Mouse (Mus musculus) liver, embryonic 15.5 days (tissue): ENCODE data around the gene Pam16. TPM values are rescaled to one million over a fixed set of nuclear protein-coding genes. Genes with fewer than 3 reads are reported as not detected.

Experiments
- ATAC-seq: fragments of 200-750 bp; cut with Nextera tagmentation; 2 replicates; pipeline ENCODE4 v1.8.0; 2017; ENCODE audit warnings: moderate number of reproducible peaks, mild to moderate bottlenecking, moderate library complexity; ENCODE audit not compliant: insufficient read depth
- H3K27ac ChIP-seq: fragments of 300-500 bp; sonication (generic); replicated peaks from 2 replicates; pipeline ENCODE4 v1.5.1; 2015; ENCODE audit warnings: mild to moderate bottlenecking, inconsistent platforms
- H3K27me3 ChIP-seq: fragments of 300-500 bp; sonication (generic); 2 replicates; pipeline ENCODE4 v1.6.1; 2015; ENCODE audit warnings: mild to moderate bottlenecking, inconsistent platforms
- H3K36me3 ChIP-seq: fragments of 300-500 bp; sonication (generic); replicated peaks from 2 replicates; pipeline ENCODE4 v1.6.1; 2015; ENCODE audit warnings: moderate library complexity, mild to moderate bottlenecking, inconsistent platforms
- H3K4me1 ChIP-seq: fragments of 300-500 bp; sonication (generic); replicated peaks from 2 replicates; pipeline ENCODE4 v1.6.1; 2015; ENCODE audit warnings: inconsistent platforms
- H3K4me2 ChIP-seq: fragments of 300-500 bp; sonication (generic); 2 replicates; pipeline ENCODE4 v1.6.1; 2015; ENCODE audit warnings: moderate library complexity, mild to moderate bottlenecking, inconsistent platforms
- H3K4me3 ChIP-seq: fragments of 300-500 bp; sonication (generic); replicated peaks from 2 replicates; pipeline ENCODE4 v1.5.1; 2015; ENCODE audit warnings: mild to moderate bottlenecking, inconsistent platforms
- H3K9ac ChIP-seq: fragments of 300-500 bp; sonication (generic); 2 replicates; pipeline ENCODE4 v1.6.1; 2015; ENCODE audit warnings: moderate library complexity, mild to moderate bottlenecking, inconsistent platforms
- H3K9me3 ChIP-seq: fragments of 300-500 bp; sonication (generic); replicated peaks from 2 replicates; pipeline ENCODE4 v1.6.1; 2016; ENCODE audit warnings: inconsistent platforms
- WGBS: fragments of 180-500 bp; shearing (Covaris S2); methylation state at CpG from one replicate; pipeline ENCODE4 v1.1.7; 2015; ENCODE audit warnings: mixed read lengths; ENCODE audit not compliant: insufficient replicate concordance; 5-methylcytosine and 5-hydroxymethylcytosine counted together
- polyA plus RNA-seq: library from polyadenylated mRNA; unstranded; fragments of >200 nt; fragmentation: Nextera tagmentation; extraction: Ambion mirVana; gene quantifications from 2 replicates; pipeline ENCODE4 v1.2.1, GENCODE M21; 2015

Pam16 gene
- polyA plus RNA-seq, 1 experiment from 2014 or later = 53.2 TPM

GRCm38 (mm10) chr16:4608532-4609059, 16.2 kb downstream of the Pam16 start:
- H3K27me3 ChIP-seq = no peaks in the 10 kb centered on the region
- H3K9ac ChIP-seq = no peak overlapping the region
- no peak overlapping the region for H3K4me3 ChIP-seq
- no peak for ATAC-seq
- no peaks in the 10 kb centered on the region for H3K9me3 ChIP-seq
- H3K36me3 ChIP-seq = 0 out of 2 replicates have a peak, but pooled peaks cover 12% of the 10 kb centered on the region
- peaks cover 32% of the 10 kb centered on the region for H3K4me1 ChIP-seq
- H3K4me2 ChIP-seq = no peak overlapping the region
- H3K27ac ChIP-seq = no peak overlapping the region
- 74% methylated on average over 19 of the region's 19 CpGs for WGBS

- H3K4me3 ChIP-seq = no peak overlapping the region
- no peak overlapping the region for H3K27ac ChIP-seq
- peaks cover 38% of the 10 kb centered on the region for H3K4me1 ChIP-seq
- WGBS = 44% methylated on average over 9 of the region's 9 CpGs
- no peak overlapping the region for H3K4me2 ChIP-seq
- no peaks in the 10 kb centered on the region for H3K9me3 ChIP-seq
- no peak overlapping the region for H3K9ac ChIP-seq
- H3K27me3 ChIP-seq = no peaks in the 10 kb centered on the region
- ATAC-seq = no peak; the same call in 1 of the 2 replicates
- 0 out of 2 replicates have a peak, but pooled peaks cover 12% of the 10 kb centered on the region for H3K36me3 ChIP-seq
These were observed 16.8 kb downstream of the Pam16 start for GRCm38 (mm10) chr16:4607818-4608531.

GRCm38 (mm10) chr16:4606431-4607084, 18.2 kb downstream of the Pam16 start:
- no peaks in the 10 kb centered on the region for H3K9me3 ChIP-seq
- H3K4me1 ChIP-seq = peaks cover 51% of the 10 kb centered on the region
- 0 out of 2 replicates have a peak, but pooled peaks cover 6% of the 10 kb centered on the region for H3K36me3 ChIP-seq
- ATAC-seq = no peak
- WGBS = 16% methylated on average over 5 of the region's 5 CpGs
- no peak overlapping the region for H3K9ac ChIP-seq
- H3K27ac ChIP-seq = no peak overlapping the region
- H3K4me2 ChIP-seq = no peak overlapping the region
- no peak overlapping the region for H3K4me3 ChIP-seq
- H3K27me3 ChIP-seq = no peaks in the 10 kb centered on the region

- Histone ChIP-seq H3K36me3 (no peaks in the 10 kb centered on the region), H3K4me1 (peaks cover 59% of the 10 kb centered on the region), H3K27me3 (no peaks in the 10 kb centered on the region), H3K27ac (no peak overlapping the region; the same call in 1 of the 2 replicates), H3K4me2 (no peak overlapping the region), H3K9me3 (no peaks in the 10 kb centered on the region), H3K4me3 (no peak overlapping the region), H3K9ac (no peak overlapping the region)
- WGBS = 61% methylated on average over 13 of the region's 13 CpGs
- ATAC-seq = no peak
These were observed 19.2 kb downstream of the Pam16 start for GRCm38 (mm10) chr16:4605514-4606131.

- H3K9ac ChIP-seq = no peak overlapping the region
- no peak for ATAC-seq
- H3K27ac ChIP-seq = no peak overlapping the region
- H3K4me2 ChIP-seq = no peak overlapping the region
- 66% methylated on average over 11 of the region's 11 CpGs for WGBS
- no peak overlapping the region for H3K4me3 ChIP-seq
- peaks cover 65% of the 10 kb centered on the region for H3K4me1 ChIP-seq
- H3K27me3 ChIP-seq = no peaks in the 10 kb centered on the region
- no peaks in the 10 kb centered on the region for H3K36me3 ChIP-seq
- no peaks in the 10 kb centered on the region for H3K9me3 ChIP-seq
These were observed 20.4 kb downstream of the Pam16 start for GRCm38 (mm10) chr16:4604293-4604837.

- Histone ChIP-seq H3K36me3 (no peaks in the 10 kb centered on the region), H3K4me2 (no peak overlapping the region), H3K4me1 (peaks cover 74% of the 10 kb centered on the region), H3K4me3 (no peak overlapping the region), H3K9ac (no peak overlapping the region), H3K9me3 (no peaks in the 10 kb centered on the region), H3K27me3 (no peaks in the 10 kb centered on the region; the same call in 1 of the 2 replicates), H3K27ac (no peak overlapping the region; the same call in 1 of the 2 replicates)
- WGBS = 64% methylated on average over 1 of the region's 1 CpGs
- ATAC-seq = no peak
These were observed 21.3 kb downstream of the Pam16 start for GRCm38 (mm10) chr16:4603453-4603837.

- WGBS = 56% methylated on average over 7 of the region's 7 CpGs
- no peaks in the 10 kb centered on the region for H3K36me3 ChIP-seq
- H3K4me1 ChIP-seq = peaks cover 75% of the 10 kb centered on the region
- H3K4me3 ChIP-seq = no peak overlapping the region
- no peak overlapping the region for H3K9ac ChIP-seq
- H3K9me3 ChIP-seq = no peaks in the 10 kb centered on the region
- no peak overlapping the region for H3K4me2 ChIP-seq
- peaks cover 2% of the 10 kb centered on the region; the same call in 1 of the 2 replicates for H3K27me3 ChIP-seq
- peak overlapping the region; percentile 29; the same call in 1 of the 2 replicates for H3K27ac ChIP-seq
- ATAC-seq = no peak
These were observed 21.9 kb downstream of the Pam16 start for GRCm38 (mm10) chr16:4602766-4603452.

- WGBS = 27% methylated on average over 3 of the region's 3 CpGs
- no peak overlapping the region for H3K4me3 ChIP-seq
- no peaks in the 10 kb centered on the region for H3K9me3 ChIP-seq
These were observed 22.6 kb downstream of the Pam16 start for GRCm38 (mm10) chr16:4602189-4602588.

GRCm38 (mm10) chr16:4600701-4601310, 24.0 kb downstream of the Pam16 start:
- Histone ChIP-seq H3K9ac (no peak overlapping the region), H3K36me3 (no peaks in the 10 kb centered on the region), H3K4me2 (no peak overlapping the region), H3K4me3 (no peak overlapping the region), H3K27me3 (peaks cover 22% of the 10 kb centered on the region), H3K9me3 (no peaks in the 10 kb centered on the region), H3K4me1 (peaks cover 69% of the 10 kb centered on the region), H3K27ac (no peak overlapping the region)
- ATAC-seq = no peak
- WGBS = 55% methylated on average over 9 of the region's 9 CpGs

More at GRCm38 (mm10) chr16:4602189-4602588, 22.6 kb downstream of the Pam16 start:
- Histone ChIP-seq H3K27ac (peak overlapping the region; percentile 29; the same call in 1 of the 2 replicates), H3K27me3 (peaks cover 8% of the 10 kb centered on the region; the same call in 1 of the 2 replicates), H3K36me3 (no peaks in the 10 kb centered on the region), H3K9ac (no peak overlapping the region), H3K4me2 (peak overlapping the region; percentile 2; the same call in 1 of the 2 replicates), H3K4me1 (peaks cover 71% of the 10 kb centered on the region)
- peak; percentile 35; the same call in 1 of the 2 replicates for ATAC-seq

- Histone ChIP-seq H3K4me1 (peaks cover 71% of the 10 kb centered on the region), H3K4me3 (no peak overlapping the region), H3K9me3 (no peaks in the 10 kb centered on the region), H3K36me3 (no peaks in the 10 kb centered on the region), H3K27me3 (peaks cover 33% of the 10 kb centered on the region), H3K9ac (no peak overlapping the region), H3K27ac (no peak overlapping the region), H3K4me2 (no peak overlapping the region)
- 51% methylated on average over 3 of the region's 3 CpGs for WGBS
- no peak for ATAC-seq
These were observed 25.2 kb downstream of the Pam16 start for GRCm38 (mm10) chr16:4599616-4600015.
